Mouse (Mus musculus) limb, embryonic 11.5 days (tissue): ENCODE measurements around the gene Mitf. TPM values are rescaled to one million over a fixed set of nuclear protein-coding genes. Genes with fewer than 3 reads are reported as not detected.

Experiments used
- ATAC-seq: fragments of 200-750 bp; cut with Nextera tagmentation; 2 replicates; pipeline ENCODE4 v1.8.0; 2017; ENCODE audit warnings: low read depth; ENCODE audit not compliant: insufficient number of reproducible peaks, low FRiP score, low TSS enrichment
- DNase-seq: peaks from one replicate; pipeline ENCODE4 v3.0.0-alpha.2; 2015; ENCODE audit warnings: low spot score
- H3K27ac ChIP-seq: fragments of 300-500 bp; sonication (generic); replicated peaks from 2 replicates; pipeline ENCODE4 v1.5.1; 2014; ENCODE audit warnings: low read depth, mild to moderate bottlenecking, low read length
- H3K27me3 ChIP-seq: fragments of 300-500 bp; sonication (generic); 2 replicates; pipeline ENCODE4 v1.6.1; 2014; ENCODE audit warnings: mild to moderate bottlenecking, low read length, mixed read lengths; ENCODE audit not compliant: control insufficient read depth, insufficient read depth
- H3K36me3 ChIP-seq: fragments of 300-500 bp; sonication (generic); 2 replicates; pipeline ENCODE4 v1.6.1; 2014; ENCODE audit warnings: mild to moderate bottlenecking, low read length, moderate library complexity, mixed read lengths; ENCODE audit not compliant: control insufficient read depth, insufficient read depth
- H3K4me1 ChIP-seq: fragments of 300-500 bp; sonication (generic); 2 replicates; pipeline ENCODE4 v1.6.1; 2014; ENCODE audit warnings: low read length, mixed read lengths; ENCODE audit not compliant: control insufficient read depth, insufficient read depth
- H3K4me2 ChIP-seq: fragments of 300-500 bp; sonication (generic); 2 replicates; pipeline ENCODE4 v1.6.1; 2014; ENCODE audit warnings: low read depth, mild to moderate bottlenecking, moderate library complexity; ENCODE audit not compliant: severe bottlenecking
- H3K4me3 ChIP-seq: fragments of 300-500 bp; sonication (generic); 2 replicates; pipeline ENCODE4 v1.5.1; 2014; ENCODE audit warnings: low read depth, low read length
- H3K9ac ChIP-seq: fragments of 300-500 bp; sonication (generic); 2 replicates; pipeline ENCODE4 v1.6.1; 2014; ENCODE audit warnings: mild to moderate bottlenecking, low read length
- H3K9me3 ChIP-seq: fragments of 300-500 bp; sonication (generic); 2 replicates; pipeline ENCODE4 v1.6.1; 2016; ENCODE audit warnings: low read length; ENCODE audit not compliant: control insufficient read depth
- whole genome bisulfite sequencing: fragments of 180-500 bp; shearing (Covaris S2); extraction: QIAGEN DNeasy Blood & Tissue Kit; methylation state at CpG from one replicate; pipeline ENCODE4 v1.1.7; 2014; 5-methylcytosine and 5-hydroxymethylcytosine counted together
- polyA plus RNA-seq: library from polyadenylated mRNA; unstranded; fragments of >200 nt; fragmentation: Nextera tagmentation; extraction: Ambion mirVana; gene quantifications from 2 replicates; pipeline ENCODE4 v1.2.1, GENCODE M21; 2014

Mitf gene
- polyA plus RNA-seq, 1 experiment from 2014 or later, result 1.1 TPM

DNA sequence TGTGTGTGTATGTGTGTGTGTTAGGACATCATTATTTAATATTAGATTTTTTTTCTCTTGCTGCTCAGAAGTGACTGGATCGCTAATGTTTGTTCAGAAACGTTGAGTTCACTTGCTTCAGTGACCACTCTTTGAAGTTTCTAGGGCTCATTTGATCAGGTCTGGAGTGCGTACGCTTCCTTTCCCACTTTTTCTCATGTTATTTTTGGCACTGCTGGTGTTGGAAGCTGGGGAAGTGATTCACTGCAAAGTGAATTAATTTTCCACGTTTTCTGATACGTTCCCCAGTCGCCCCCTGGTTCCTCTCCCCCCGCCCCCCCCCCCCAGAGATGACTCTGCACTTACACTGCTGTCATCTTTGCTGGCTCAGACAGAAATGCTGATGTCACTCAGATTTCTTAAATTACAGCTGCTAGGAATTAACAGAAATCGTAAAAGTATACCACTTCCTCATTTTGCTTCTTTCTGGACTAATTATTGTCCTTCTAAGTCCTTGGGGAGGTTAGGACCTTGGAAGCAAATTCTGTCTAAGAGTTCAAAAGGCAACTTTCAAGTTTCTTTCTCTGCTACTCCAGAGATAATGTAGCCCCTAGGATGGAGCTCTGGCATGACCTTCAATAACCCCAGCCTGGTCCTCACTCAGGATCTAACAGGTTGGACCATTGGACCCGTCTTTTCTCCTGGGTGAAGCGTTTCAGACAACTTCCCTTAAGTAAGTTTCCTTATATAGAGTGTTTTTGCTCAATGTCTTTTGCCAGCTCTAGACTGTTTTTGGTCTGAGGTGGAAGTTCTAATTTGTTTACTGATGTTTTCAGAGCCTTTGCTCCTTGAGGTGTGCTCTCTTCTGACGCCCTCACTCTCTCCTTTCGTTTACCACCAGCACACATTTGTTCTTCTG, 22.2 kb downstream of the Mitf start:
- H3K9ac ChIP-seq, result no peak overlapping the region
- H3K36me3 ChIP-seq, result no peaks in the 10 kb centered on the region
- no peaks in the 10 kb centered on the region for H3K9me3 ChIP-seq
- DNase-seq (no peak), ATAC-seq (no peak)
- no peak overlapping the region for H3K4me2 ChIP-seq
- H3K27ac ChIP-seq, result no peak overlapping the region
- H3K4me3 ChIP-seq, result no peak overlapping the region
- H3K4me1 ChIP-seq, result no peaks in the 10 kb centered on the region
- H3K27me3 ChIP-seq, result no peaks in the 10 kb centered on the region
- 67% methylated on average over 13 of the region's 13 CpGs for WGBS

DNA sequence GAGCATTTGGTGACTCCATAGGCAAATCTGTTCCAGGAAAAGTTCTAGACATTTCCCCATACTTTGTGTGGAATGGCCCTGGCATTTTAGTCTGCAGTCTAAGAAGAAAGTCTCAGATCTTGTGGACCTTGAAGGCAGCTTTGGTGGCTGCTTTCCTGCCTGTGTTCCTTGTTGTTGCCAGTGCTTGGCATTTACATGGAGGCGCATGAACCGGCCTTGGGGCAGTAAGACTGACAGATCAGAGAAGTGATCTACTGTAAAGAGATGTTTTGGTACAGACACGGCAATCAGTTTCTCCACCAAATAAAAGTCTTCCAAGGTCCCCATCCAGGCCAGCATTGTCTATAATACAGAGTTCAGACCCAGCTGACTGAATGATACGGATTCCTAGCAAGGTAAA, 25.6 kb downstream of the Mitf start:
- ATAC-seq (no peak), DNase-seq (no peak)
- Histone ChIP-seq H3K9me3 (no peaks in the 10 kb centered on the region), H3K27me3 (no peaks in the 10 kb centered on the region), H3K27ac (no peak overlapping the region), H3K9ac (no peak overlapping the region), H3K4me2 (no peak overlapping the region), H3K36me3 (no peaks in the 10 kb centered on the region), H3K4me3 (no peak overlapping the region), H3K4me1 (no peaks in the 10 kb centered on the region)
- 89% methylated on average over 4 of the region's 4 CpGs for WGBS

DNA sequence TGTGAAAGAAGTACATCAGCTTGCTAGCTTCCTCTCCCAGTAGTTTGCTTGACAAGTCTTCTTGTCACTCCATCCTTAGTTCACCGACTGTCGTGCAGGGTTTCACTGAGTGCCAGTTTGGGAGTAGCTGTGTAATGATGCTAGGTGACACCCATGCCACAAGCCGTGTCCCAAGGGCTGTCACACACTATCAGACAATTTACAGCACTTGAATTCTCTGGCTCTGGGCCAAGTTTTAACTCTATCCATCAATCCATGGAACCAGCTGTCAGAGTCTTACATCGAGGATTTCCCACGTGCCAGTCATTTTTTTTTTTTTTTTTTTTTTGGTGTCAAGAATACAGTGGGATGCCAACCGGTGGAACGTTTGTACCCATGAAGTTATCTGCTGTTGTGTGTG, 29.3 kb downstream of the Mitf start:
- no peak overlapping the region for H3K4me2 ChIP-seq
- 90% methylated on average over 7 of the region's 7 CpGs for WGBS
- no peaks in the 10 kb centered on the region for H3K27me3 ChIP-seq
- no peak overlapping the region for H3K27ac ChIP-seq
- H3K4me3 ChIP-seq, result no peak overlapping the region
- H3K4me1 ChIP-seq, result no peaks in the 10 kb centered on the region
- H3K36me3 ChIP-seq, result no peaks in the 10 kb centered on the region
- no peaks in the 10 kb centered on the region for H3K9me3 ChIP-seq
- no peak for ATAC-seq
- no peak for DNase-seq
- H3K9ac ChIP-seq, result no peak overlapping the region

DNA sequence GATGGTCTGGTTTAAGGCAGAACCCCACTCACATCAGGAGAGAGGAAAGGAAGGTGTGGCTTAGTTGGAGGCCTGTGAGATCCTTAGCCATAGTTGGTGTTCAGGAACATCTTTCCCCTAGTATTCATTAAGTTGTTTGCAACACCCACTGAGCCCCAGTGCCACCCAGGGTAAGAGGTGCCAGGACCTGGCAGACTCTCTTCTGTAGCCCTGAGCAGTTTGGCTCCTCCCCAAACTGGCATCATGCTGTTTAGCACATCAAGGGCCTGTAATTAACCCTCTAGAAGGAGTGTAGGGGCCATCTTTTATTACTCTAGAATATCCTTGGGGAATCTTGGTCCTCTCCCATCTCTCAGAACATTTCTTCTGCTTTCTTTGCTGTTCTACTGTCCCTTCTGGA, 30.9 kb downstream of the Mitf start:
- no peak overlapping the region for H3K9ac ChIP-seq
- H3K36me3 ChIP-seq, result no peaks in the 10 kb centered on the region
- DNase-seq (no peak), ATAC-seq (no peak)
- H3K4me1 ChIP-seq, result no peaks in the 10 kb centered on the region
- H3K27me3 ChIP-seq, result no peaks in the 10 kb centered on the region
- H3K4me2 ChIP-seq, result no peak overlapping the region
- H3K27ac ChIP-seq, result no peak overlapping the region
- no peak overlapping the region for H3K4me3 ChIP-seq
- H3K9me3 ChIP-seq, result no peaks in the 10 kb centered on the region

DNA sequence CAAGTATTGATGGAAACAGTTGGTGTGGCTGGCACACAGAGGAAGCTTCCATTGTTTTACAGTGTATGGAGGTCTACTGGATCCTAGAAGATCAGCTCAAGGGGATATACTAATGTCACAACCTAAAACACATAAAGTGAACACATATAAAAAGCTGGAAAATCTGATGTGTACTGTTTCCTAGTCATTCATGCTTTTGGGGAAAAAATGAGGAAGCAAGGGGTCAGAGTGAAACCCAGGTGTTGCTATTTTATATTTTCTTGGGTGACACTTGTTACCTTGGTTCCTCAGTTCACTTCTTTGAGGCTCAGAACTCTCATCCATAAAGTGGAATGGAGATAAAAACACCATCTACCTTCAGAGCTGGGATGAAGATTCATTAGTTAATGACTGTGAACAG, 32.7 kb downstream of the Mitf start:
- Histone ChIP-seq H3K4me3 (no peak overlapping the region), H3K9ac (no peak overlapping the region), H3K27ac (no peak overlapping the region), H3K27me3 (no peaks in the 10 kb centered on the region), H3K9me3 (no peaks in the 10 kb centered on the region), H3K36me3 (no peaks in the 10 kb centered on the region), H3K4me2 (no peak overlapping the region), H3K4me1 (no peaks in the 10 kb centered on the region)
- ATAC-seq, result no peak
- no peak for DNase-seq

DNA sequence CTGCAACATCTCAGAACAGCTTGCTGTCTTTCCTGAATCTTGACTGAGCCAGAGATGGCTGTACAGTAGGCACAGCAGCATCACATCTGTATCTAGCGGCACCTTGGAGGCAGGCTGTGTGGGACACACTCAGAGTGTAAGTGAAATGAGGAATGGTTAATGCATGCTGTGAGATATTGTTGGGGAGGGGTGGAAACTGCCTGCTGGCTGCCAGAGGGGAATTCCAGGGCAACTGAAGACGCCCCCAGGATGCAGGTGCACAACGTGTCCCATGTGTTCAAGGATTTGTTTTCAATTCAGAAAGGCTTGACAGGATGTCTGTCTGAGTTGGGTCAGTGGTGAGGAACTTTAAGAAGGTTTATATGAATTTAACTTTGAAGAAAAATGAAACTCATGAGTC, 37.3 kb downstream of the Mitf start:
- Histone ChIP-seq H3K4me1 (no peaks in the 10 kb centered on the region), H3K36me3 (no peaks in the 10 kb centered on the region), H3K4me3 (no peak overlapping the region), H3K27me3 (no peaks in the 10 kb centered on the region), H3K27ac (no peak overlapping the region), H3K9ac (no peak overlapping the region), H3K4me2 (no peak overlapping the region), H3K9me3 (no peaks in the 10 kb centered on the region)
- DNase-seq (no peak), ATAC-seq (no peak)
- 70% methylated on average over 3 of the region's 3 CpGs for WGBS

DNA sequence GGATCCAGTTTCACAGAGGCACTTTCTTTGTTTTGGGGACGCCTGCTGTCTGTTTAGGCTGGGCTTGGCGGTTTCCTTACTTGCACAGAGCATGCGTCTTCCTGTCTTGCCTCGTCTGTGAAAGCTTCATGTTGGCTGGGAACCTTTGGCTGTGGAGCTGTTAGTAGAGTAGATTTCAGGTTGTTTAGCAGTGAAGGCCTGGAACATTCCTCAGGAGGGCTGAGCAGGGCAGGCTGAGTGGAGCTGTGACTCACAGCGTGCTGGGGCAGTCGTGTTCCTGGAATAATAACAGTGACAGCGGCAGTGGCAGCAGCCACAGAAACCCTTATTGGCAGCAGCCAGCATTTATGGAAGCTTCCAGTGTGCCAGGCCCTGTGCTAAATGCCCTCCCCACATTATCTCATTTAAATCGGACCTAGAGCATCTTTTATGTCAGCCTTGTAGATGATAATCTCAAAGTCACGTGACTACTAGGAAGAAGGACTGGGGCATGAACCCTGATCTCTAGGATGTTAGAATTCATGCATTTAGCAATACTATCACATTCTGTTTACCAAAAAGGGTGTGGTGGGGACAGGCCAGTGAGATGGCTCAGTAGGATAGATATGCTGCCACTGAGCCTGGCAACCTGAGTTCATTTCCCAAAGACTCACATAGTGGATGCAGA, 41.5 kb downstream of the Mitf start:
- WGBS, result 76% methylated on average over 9 of the region's 9 CpGs
- ATAC-seq (no peak), DNase-seq (no peak)
- Histone ChIP-seq H3K4me2 (no peak overlapping the region), H3K9ac (no peak overlapping the region), H3K9me3 (no peaks in the 10 kb centered on the region), H3K4me3 (no peak overlapping the region), H3K4me1 (no peaks in the 10 kb centered on the region), H3K27me3 (no peaks in the 10 kb centered on the region), H3K27ac (no peak overlapping the region), H3K36me3 (no peaks in the 10 kb centered on the region)

DNA sequence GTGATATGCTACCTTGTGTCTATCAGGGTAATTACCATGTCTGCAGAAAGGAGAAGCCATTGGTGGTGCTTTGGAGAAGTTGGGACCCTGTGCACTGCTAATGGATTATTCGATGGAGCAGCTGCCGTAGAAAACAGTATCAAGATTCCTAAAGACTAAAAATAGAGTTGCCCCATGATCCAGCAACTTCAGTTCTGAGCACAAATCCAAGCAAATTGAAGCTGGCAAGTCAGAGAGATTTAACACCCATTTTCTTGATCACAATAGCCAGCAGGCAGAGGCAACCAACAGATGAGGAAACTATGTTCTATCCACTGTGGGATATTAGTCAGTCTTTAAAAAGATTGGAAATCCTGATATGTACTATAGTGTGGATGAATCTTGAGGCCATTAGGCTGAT, 47.4 kb downstream of the Mitf start:
- WGBS, result 91% methylated on average over 2 of the region's 2 CpGs
- Histone ChIP-seq H3K27ac (no peak overlapping the region), H3K9me3 (no peaks in the 10 kb centered on the region), H3K4me1 (no peaks in the 10 kb centered on the region), H3K9ac (no peak overlapping the region), H3K27me3 (no peaks in the 10 kb centered on the region), H3K36me3 (no peaks in the 10 kb centered on the region), H3K4me3 (no peak overlapping the region), H3K4me2 (no peak overlapping the region)
- DNase-seq (no peak), ATAC-seq (no peak)
